Mouse (Mus musculus) cortical plate, adult 2 months (tissue): ENCODE results near the gene Mlxip. TPM values are rescaled to one million over a fixed set of nuclear protein-coding genes. Genes with fewer than 3 reads are reported as not detected.
A peak's percentile ranks its signal among the peaks of the same experiment; 100 is the strongest.

Source experiments
- H3K27ac ChIP-seq: fragments of 200-500 bp; 2 replicates; pipeline ENCODE4 v1.5.1; 2012; ENCODE audit warnings: low read length, control low read depth, inconsistent platforms; ENCODE audit not compliant: insufficient read depth
- H3K4me1 ChIP-seq: fragments of 200-500 bp; 2 replicates; pipeline ENCODE4 v1.6.1; 2011; ENCODE audit warnings: low read length; ENCODE audit not compliant: control insufficient read depth, insufficient read depth
- H3K4me3 ChIP-seq: fragments of 200-500 bp; 2 replicates; pipeline ENCODE4 v1.5.1; 2011; ENCODE audit warnings: mild to moderate bottlenecking, low read length, control low read depth; ENCODE audit not compliant: insufficient read depth
- CTCF ChIP-seq: fragments of 200-500 bp; IDR thresholded peaks from 2 replicates; pipeline ENCODE4 v1.5.1; 2011; ENCODE audit warnings: mild to moderate bottlenecking, control low read depth, low read length; ENCODE audit not compliant: insufficient read depth; ENCODE audit errors: extremely low read depth
- POLR2A ChIP-seq: fragments of 200-500 bp; IDR thresholded peaks from 2 replicates; pipeline ENCODE4 v1.6.1; 2011; ENCODE audit warnings: mild to moderate bottlenecking, low read length, control low read depth; ENCODE audit not compliant: insufficient read depth; ENCODE audit errors: extremely low read depth
- polyA plus RNA-seq: library from polyadenylated mRNA; depleted of rRNA; stranded (reverse); fragments of >200 nt; gene quantifications from 2 replicates; pipeline ENCODE4 v1.2.3, GENCODE M21; 2012; rRNA removed

Mlxip gene
- polyA plus RNA-seq: 17.5 and 19.6 TPM in 2 replicates

DNA sequence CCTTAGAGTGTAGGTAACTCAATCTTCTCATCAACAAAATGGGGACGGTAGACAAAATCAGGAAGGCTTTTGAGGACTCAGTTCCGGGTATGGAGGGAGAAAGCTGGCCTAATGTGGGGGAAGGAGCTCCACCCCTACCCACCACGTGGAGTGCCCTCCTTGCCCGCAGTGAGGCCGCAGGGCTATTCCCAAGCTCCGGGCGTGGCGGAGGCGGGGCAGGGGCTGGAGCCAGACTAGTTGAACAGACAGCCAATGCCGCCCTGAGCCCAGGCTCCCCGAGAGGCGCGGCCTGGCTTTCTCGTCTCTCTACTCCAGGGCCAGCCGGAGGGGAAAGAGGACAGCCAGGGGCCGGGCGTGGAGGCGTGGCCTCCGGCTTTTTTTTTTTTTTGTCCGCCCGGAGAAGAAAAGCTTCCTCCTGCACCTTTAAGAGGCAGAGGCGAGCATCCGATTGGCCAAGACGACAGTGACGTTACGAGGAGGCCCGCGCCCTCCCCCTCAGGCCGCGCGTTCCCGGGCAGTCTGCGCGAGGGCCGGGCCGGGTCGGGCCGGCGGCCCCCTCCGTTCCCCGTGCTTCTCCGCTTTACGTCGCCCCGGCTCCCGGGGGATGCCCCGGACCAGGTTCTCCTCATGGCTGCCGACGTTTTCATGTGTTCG is at the start of gene Mlxip:
Mlxip (plus strand) TSS at position 496 of the 654 bp plus-strand sequence.
- Histone ChIP-seq H3K4me3 (peak within 1 kb of the TSS; percentile 91), H3K4me1 (peaks cover 7% of the 10 kb centered on the region; the same call in 1 of the 2 replicates), H3K27ac (peak within 1 kb of the TSS; percentile 65; the same call in 1 of the 2 replicates)
- peak; percentile 62; the same call in 1 of the 2 replicates for TF ChIP-seq POLR2A
- no peak for TF ChIP-seq CTCF

DNA sequence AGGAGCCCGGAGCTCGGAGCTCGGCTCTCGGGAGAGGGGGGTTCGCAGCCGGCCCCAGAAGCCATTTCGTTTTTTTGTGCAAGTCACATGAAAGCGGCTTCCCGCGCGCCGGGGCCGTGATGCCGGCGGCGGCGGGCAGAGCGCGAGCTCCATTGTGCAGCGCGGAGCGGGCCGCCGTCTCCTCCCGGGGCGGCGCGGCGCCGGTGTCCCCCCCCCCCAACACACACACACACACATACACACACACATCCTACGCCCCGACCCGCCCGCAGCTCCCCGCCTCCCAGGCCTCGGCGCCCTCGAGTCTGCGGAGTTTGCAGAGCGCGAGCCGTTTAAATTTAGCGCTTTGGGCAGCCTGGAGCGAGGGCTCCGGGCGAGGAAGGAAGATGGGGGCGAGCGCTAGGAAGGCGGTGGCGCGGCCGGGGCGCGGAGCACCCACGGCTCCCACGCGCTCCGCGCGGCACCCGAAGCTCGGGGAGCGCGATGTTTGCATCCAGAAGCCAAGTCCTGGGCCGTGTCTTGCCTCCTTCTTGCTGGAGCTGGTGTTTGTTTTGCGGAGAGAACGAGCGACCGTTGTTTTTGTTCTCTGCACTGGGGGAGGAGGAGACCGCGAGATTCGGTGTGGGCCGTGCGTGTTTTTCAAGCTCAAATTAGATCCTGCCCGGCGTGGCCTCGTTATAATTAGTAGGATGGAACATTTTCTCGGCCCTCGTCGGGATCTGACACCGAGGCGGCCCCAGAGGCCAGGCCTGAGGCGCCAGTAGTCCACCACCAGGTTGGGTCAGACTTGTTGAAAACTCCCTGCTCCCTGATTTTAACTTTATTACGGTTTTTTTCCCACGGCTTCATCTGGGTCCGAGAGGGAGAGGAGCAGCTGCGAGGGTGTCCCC is 49.4 kb upstream of the Mlxip start:
- Histone ChIP-seq H3K4me1 (peaks cover 1% of the 10 kb centered on the region; the same call in 1 of the 2 replicates), H3K4me3 (peak overlapping the region; percentile 79), H3K27ac (peak overlapping the region; percentile 99)
- TF ChIP-seq POLR2A (0 out of 2 replicates have a peak, but pooled peaks have one; percentile 9), CTCF (no peak)

DNA sequence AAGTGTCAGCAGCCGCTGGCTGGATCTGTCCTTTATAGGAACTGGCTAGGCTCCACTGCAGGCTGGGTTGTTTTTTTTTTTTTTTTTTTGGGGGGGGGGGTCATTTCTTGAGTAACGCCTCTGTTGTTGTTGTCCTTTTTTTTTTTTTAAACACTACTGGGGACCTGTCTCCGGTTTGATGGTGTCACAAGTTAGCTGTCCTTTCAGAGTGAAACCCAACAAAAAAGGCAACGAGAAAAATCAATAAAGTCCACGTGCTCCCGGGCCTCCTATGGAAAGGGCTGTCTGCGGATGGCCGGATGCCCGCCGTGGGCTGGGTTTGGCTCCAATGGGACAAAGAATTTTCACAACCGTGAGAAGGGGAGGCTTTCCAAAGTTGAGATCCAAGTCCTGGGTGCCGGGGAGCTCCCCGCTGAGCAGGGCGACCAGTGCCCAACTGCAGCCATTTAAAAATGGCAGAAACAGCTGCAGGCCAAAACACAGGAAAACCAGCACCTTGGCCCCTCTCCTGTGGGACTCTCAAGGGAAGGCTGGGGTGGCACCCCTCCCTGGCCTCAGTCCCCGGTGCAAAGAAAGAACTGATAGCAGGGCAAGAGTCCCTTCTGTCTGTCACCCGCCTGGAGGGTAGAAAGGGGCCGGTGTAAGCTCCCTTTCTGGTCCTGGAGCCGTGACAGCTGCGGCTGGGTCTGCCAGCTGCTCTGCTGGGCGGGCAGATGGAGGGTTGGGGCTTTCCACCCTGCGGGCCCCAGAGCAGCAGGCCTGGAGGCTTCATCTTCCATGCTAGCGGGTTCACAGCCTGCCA is 48.5 kb upstream of the Mlxip start:
- H3K27ac ChIP-seq: peak overlapping the region; percentile 82
- no peak for TF ChIP-seq POLR2A
- TF ChIP-seq CTCF: no peak
- H3K4me1 ChIP-seq: peaks cover 3% of the 10 kb centered on the region; the same call in 1 of the 2 replicates
- H3K4me3 ChIP-seq: peak overlapping the region; percentile 79

DNA sequence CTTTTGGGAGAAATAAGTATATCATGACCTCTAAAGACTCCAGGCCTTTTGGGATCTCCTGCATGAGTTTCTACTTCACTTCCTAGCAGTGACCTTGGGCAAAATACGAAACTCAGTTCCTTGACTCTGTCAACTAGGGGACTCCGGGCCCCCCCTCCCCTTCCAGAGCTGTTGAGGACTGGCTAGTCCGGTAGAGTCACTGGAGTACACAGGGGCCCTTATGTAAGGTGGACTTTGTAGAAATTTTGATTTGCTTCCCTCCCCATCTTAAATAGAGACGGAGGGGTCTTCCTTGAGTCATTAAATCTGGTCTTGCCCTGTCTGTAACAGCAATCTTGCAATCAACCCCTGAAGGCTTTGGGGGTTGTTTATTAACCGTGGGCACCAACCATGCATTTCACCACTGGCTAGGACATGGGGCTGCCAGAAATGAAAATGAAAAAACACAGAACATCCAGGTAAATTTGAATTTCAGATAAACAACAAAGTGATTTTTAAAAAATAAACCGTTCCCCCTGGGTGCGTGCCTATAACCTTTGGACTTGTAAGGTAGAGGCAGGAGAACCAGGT is 47.8 kb upstream of the Mlxip start:
- Histone ChIP-seq H3K4me3 (peak overlapping the region; percentile 79; the same call in 1 of the 2 replicates), H3K4me1 (peaks cover 3% of the 10 kb centered on the region; the same call in 1 of the 2 replicates), H3K27ac (peak overlapping the region; percentile 62; the same call in 1 of the 2 replicates)
- TF ChIP-seq POLR2A (no peak), CTCF (no peak)

DNA sequence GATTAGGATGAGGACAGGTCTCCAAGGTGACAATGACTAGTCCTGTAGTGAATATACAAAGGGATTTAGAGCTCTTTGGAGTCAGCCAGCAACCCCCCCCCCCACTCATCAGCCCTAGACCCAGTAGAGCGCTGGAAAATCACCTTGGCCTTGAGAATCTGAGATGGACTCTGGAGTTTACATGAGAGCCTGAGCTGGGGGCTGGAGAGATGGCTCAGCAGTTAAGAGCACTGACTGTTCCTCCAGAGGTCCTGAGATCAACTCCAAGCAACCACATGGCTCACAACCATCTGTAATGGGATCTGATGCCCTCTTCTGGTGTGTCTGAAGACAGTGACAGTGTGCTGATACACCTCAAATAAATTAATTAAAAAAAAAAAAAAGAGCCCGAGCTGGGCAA is 46.6 kb upstream of the Mlxip start:
- Histone ChIP-seq H3K4me1 (peaks cover 5% of the 10 kb centered on the region), H3K4me3 (no peak overlapping the region), H3K27ac (no peak overlapping the region)
- TF ChIP-seq POLR2A (no peak), CTCF (no peak)

- H3K4me1 ChIP-seq: peaks cover 5% of the 10 kb centered on the region
- H3K4me3 ChIP-seq: no peak overlapping the region
- TF ChIP-seq CTCF (no peak), POLR2A (no peak)
- no peak overlapping the region for H3K27ac ChIP-seq
Measured at GRCm38 (mm10) chr5:123350386-123350785, 44.2 kb upstream of the Mlxip start.

GRCm38 (mm10) chr5:123355918-123356317 is 38.7 kb upstream of the Mlxip start:
- H3K4me3 ChIP-seq: no peak overlapping the region
- TF ChIP-seq CTCF (no peak), POLR2A (no peak)
- peaks cover 2% of the 10 kb centered on the region for H3K4me1 ChIP-seq
- no peak overlapping the region for H3K27ac ChIP-seq

DNA sequence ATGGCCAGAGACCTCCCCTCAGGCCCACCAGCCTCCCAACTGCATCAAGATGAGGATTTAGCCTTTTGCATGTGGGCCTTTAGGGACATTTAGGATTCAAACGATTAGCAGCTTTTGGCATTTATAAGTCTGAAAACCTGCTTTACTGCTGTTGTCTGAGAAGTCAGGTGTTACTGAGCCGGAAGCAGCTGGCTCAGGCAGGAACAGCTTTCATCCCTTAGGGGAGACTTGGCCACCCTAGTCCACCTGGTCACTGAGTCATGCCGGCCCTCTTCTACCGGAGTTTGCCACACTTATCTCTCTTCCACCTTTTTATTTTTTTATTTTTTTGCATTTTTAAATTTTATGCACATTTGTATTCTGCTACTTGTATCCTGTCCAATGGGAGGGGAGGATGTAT is 37.3 kb upstream of the Mlxip start:
- TF ChIP-seq CTCF: no peak
- no peak for TF ChIP-seq POLR2A
- Histone ChIP-seq H3K4me1 (peaks cover 2% of the 10 kb centered on the region), H3K4me3 (no peak overlapping the region), H3K27ac (no peak overlapping the region)

DNA sequence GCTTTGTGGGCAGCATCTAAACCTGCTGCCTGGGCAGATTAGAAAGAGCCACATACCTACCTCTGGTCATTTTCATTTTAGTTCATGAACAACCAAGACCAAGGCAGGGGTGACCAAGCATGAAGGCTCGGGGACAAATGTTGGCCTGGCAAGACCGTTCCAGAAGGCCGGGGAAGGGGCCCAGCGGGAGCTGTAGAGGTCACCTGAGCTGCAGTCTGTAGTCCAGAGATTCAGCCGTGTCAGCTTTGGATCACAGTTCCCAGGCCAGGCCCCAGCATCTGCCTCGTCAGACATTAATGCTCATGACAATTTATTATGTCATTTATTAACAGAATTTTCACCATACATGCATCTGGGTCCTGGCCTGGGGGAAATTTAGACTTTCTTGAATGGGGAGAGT is 35.2 kb upstream of the Mlxip start:
- TF ChIP-seq CTCF (no peak), POLR2A (no peak)
- H3K27ac ChIP-seq: no peak overlapping the region
- 0 out of 2 replicates have a peak, but pooled peaks cover 1% of the 10 kb centered on the region for H3K4me1 ChIP-seq
- no peak overlapping the region for H3K4me3 ChIP-seq
